Mouse (Mus musculus): ENCODE results near the gene Arhgef3. TPM values are rescaled to one million over a fixed set of nuclear protein-coding genes. Genes with fewer than 3 reads are reported as not detected.
A peak's percentile ranks its signal among the peaks of the same experiment; 100 is the strongest.

The Arhgef3 gene
- total RNA-seq, 2 experiments from 2014 or later, result 25.3 to 45.5 TPM

DNA sequence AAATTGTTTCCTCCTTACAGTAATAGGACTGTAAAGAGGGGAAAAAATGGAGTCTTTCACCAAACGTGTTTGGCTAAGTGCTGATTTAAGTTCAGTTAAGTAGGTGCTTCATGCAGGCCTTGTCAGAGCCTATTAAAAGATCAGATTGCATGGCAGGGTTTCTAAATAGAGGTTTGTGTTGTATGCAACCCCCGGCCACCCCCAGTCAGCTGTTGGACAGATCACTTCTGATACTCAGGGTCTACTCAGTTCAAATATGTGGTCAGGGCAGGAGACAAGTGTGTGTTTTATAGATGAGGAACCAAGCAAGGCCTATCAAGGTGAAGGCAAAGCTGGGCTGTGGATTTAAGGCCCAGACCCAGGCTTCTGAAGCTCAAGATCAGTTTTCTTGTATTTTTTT, 44.1 kb downstream of the Arhgef3 start:
- DNase-seq (ENCODE audit: low spot score in 2 of 2), result no peak

GRCm38 (mm10) chr14:27160762-27161161, 46.1 kb downstream of the Arhgef3 start:
- DNase-seq (ENCODE audit: low spot score in 2 of 2), result no peak

DNA sequence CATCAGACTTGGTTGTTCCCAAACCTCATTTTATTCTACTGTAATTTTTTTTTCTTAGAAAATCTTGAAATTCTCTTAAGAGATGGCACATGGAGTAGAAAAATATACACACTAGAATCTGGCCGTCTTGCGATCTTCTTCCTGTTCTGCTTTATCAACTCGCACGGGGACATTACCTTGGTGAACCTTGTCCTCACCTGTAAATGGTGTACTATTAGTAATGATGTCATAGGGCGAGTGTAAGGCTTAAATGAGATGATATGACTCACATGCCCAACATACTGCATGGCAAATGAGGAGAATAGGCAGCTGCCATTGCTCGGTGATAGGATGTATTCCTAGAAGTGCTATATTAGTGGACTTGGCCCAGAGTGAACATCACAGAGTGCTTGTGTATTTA, 49.9 kb downstream of the Arhgef3 start:
- DNase-seq (ENCODE audit: low spot score in 2 of 2), result no peak

- DNase-seq (ENCODE audit: low spot score in 2 of 2), result no peak
Observed at GRCm38 (mm10) chr14:27166751-27167150, 52.1 kb downstream of the Arhgef3 start.

DNA sequence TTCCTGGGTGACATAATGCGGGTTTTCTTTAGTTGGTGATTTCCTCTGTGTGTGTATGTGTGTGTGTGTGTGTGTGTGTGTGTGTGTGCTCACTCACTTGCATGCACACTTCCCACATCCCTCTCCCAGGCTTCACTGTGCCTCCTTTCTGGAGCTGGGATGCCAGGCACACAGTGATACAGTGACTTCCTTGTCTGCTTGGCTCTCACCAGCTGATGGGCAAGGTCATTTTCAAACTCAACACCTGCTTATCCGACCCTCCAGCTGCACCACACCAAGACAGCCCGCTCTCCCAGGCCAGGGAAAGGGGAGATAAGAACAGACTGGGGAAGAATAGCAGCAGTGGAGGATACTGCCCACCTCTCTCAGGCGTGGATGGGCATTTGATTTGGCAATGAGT, 52.5 kb downstream of the Arhgef3 start:
- DNase-seq (ENCODE audit: low spot score in 2 of 2), result no peak

DNA sequence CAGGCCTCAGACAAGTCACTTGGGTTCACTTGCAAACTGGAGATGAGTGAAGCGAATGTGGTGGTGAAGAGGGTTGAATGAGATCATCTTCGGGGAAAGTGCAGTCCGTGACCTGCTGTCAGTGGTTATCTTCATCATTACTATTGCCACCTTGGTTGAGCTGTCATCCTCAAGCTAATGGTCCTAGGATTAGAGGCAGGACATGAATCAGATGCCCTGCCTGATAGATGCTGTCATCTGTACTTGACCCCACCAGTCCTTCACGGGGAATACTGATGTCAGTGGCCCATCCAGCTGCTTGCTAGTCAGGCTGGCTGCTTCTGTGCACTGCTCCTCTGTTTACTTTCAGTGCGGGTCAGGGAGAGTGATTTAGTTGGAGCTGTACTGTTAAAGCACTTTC, 53.7 kb downstream of the Arhgef3 start:
- DNase-seq (ENCODE audit: low spot score in 2 of 2), result no peak

DNA sequence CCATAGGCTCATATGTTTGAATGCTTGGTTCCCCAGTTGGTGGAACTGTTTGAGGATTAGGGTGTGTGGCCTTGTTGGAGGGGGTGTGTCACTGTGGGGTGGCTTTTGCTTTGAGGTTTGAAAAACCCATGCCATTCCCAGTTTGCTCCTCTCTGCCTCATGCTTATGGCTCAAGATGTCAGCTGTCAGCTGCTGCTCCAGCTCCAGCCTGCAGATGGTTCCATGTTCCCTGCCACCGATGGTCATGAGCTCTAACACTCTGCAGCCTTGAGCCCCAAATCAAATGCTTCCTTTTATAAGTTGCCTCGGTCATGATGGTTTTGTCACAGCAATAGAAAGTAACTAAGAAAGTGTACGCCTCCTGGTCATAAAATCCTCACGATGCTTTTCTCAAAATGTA, 54.6 kb downstream of the Arhgef3 start:
- no peak for DNase-seq (ENCODE audit: low spot score in 2 of 2)

DNA sequence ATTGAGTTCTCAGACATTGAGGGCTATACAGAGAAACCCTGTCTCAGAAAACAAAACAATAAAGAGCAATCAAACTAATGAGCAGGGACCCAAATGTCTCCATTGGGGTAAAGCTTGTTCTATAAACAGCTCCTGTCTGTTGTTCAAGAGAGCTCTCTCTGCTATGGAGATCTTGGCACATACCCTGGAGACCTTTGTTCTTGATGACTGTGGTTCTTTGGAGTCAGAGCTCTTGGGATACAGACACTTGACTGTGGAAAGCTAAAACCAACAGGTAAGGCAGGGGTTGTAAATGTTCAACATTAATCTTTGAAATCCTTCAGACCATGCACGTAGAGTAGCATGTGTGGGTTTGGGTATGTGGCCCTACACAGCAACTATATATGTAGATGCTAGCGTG, 55.7 kb downstream of the Arhgef3 start:
- DNase-seq (ENCODE audit: low spot score in 2 of 2), result no peak

GRCm38 (mm10) chr14:27171175-27171830, 56.6 kb downstream of the Arhgef3 start:
- DNase-seq (ENCODE audit: low spot score in 2 of 2), result no peak

GRCm38 (mm10) chr14:27173178-27173803, 58.6 kb downstream of the Arhgef3 start:
- DNase-seq (ENCODE audit: low spot score in 2 of 2), result no peak

DNA sequence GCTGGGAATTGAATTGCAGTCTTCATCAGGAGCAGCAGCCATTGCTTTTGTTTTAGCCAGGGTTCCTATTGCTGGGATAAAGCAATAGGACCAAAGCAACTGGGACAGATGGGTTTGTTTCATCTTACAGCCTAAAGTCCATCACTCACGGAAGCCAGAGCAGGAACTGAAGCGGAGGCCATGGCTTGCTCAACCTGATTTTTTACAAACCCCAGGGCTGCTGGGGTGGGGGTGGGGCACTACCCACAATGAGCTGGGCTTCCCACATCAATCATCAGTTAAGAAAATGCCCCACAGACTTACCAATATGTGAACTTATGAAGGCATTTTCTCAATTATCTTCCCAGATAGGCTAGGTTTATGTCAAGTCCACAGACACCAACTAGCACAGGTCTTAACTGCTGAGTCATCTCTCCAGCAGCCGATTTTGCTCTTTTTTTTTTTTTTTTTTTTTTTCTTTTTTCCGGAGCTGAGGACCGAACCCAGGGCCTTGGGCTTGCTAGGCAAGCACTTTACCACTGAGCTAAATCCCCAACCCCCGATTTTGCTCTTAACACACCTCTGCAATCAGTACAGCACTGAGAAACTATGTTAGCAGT, 59.6 kb downstream of the Arhgef3 start:
- DNase-seq (ENCODE audit: low spot score in 2 of 2), result no peak

DNA sequence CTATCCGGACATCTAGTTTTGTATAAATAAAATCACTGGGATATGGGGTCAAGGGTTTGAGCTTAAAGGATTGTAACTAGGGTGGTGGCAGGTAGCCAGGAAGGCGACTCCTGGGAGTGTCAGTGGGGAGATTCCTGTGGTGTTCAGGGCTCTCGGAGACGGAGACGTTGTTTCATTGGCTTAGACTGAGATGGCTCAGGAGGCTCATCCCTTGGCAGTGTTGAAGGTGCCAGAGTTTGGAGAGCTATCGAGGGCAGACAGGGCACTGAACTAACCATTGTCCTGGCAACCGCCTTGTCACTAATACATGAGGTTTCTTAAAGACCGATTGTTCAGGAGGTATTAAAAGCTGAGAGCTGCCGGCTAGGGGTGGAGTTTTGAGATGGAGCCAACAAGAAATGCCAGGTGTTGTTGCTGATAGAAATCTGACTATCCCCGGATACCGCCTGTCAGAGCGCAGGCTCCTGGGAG, 60.2 kb downstream of the Arhgef3 start:
- DNase-seq (ENCODE audit: low spot score in 2 of 2), result no peak

GRCm38 (mm10) chr14:27175343-27175742, 60.6 kb downstream of the Arhgef3 start:
- no peak for DNase-seq (ENCODE audit: low spot score in 2 of 2)

- DNase-seq (ENCODE audit: low spot score in 2 of 2), result no peak
Observed at GRCm38 (mm10) chr14:27177800-27178559, 63.3 kb downstream of the Arhgef3 start.

GRCm38 (mm10) chr14:27178560-27178920, 63.8 kb downstream of the Arhgef3 start:
- peak in 1 of 2 experiments; percentile 55 for DNase-seq (ENCODE audit: low spot score in 2 of 2)

DNA sequence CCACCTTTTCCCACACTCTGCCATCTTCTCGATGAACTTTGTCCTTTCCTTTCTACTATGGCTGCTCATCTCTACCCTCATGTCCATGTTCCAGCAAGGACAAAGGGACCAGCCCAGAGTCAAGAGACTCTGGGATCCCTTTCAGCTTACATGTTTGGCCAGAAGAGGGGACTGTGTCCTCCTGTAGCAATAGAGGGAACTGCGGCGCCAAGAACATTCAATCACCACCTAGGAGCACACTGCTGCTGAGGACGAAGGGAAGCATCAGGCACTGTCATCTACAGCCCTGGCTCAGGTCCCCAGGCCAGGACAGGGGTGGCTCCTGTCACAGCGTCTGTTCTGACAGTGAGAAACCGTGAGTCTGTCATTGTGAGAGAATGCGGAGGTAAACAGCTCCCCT, 65.1 kb downstream of the Arhgef3 start:
- no peak for DNase-seq (ENCODE audit: low spot score in 2 of 2)

- DNase-seq (ENCODE audit: low spot score in 2 of 2), result no peak
Observed at GRCm38 (mm10) chr14:27182059-27182458, 67.4 kb downstream of the Arhgef3 start.

DNA sequence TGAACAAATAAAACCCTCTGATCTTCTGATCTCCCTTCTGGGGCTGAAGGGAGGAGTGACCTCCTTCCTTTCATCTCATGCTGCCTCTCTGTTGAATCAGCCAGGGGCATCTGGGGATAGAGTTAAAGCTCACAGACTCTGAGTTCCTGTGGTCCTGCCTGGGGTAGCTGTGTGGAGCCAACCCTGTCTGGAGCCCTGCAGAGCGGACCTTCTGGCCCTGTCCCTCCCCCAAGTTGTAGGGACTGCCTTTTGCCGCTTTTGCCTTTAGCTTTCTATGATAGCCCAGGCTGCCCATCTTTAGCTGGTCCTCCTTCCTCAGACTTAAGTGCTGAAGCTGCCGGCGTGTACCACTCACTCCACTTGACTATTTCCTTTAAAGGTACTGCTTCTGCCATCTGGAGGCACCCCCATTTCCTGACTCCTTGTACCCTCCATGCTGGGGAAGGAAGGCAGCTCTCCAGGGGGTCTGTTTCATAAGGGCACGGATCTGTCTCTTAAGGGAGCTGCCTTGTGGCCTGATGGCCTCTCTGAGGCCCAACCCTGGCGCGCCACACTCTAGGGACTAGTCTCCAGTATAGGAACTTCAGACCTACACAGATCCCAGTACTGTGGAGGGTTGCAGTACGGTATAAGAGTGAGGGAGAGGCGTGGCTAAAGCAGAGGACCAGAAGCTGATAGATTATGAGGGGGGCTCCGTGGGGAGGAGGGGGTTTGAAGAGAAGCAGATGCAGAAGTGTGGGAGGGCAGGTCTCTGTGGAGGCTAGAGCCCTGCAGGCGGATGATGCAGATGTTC, 68.1 kb downstream of the Arhgef3 start:
- no peak for DNase-seq (ENCODE audit: low spot score in 2 of 2)

- peak; percentile 70 to 77 for DNase-seq (ENCODE audit: low spot score in 2 of 2)
Observed at GRCm38 (mm10) chr14:27183501-27184230, 69.0 kb downstream of the Arhgef3 start.

DNA sequence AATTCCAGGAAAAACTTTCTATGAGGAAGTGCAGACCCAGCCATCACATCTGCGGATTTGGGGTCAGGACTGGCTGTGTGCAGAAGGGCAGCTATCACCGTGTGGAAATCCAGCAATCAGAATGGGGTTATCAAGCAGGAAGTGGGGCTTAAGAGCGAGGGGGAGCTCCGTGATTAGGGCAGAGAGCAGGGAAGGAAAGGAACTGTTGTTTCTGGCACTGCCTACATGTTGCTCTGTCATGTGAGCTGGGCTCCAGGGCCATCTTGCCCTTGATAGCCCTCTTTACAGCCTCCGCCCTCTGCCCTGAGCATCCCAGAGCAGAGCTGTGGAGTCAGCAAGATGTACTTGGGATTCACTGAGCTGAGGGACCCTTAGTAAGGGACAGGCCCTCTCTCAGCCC, 71.2 kb downstream of the Arhgef3 start:
- no peak for DNase-seq (ENCODE audit: low spot score in 2 of 2)

Data from adrenal gland, adult 18-20 months (tissue).